22 mouse cellular contexts compared by ENCODE assay signal in the genomic region with DNA sequence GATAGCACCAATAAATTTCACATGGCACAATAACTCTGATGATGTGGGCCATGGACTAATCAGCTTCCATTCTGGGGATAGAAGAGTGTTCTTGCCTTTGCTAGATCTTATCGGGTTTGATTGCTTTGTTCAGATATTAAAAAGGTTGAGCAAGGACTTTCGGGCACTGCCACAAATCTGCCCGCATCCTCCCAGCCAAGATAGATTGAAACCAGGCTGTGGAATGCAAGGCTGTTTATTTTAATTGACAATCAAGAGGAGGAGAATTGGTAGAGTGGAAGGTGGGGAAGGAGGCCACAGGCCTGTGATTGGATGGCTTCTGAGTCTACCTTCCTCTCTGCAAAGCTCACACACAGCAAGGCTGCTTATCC.
DNase-seq lines count a peak whose midpoint lies in the region; TF ChIP-seq lines count a peak whose summit lies in the region.
"Had no signal": no experiment of that assay in that cellular context is flagged by ENCODE, and none has a peak within 500 bp of the region (broad histone marks: within the 10 kb centered on the region; RNA-seq: fewer than 3 reads in every experiment).

No protein-coding gene starts in this region.

- no peak for TF ChIP-seq CTCF in heart, adult 2 months (IDR thresholded peaks at IDR 0.05)
- no peak for TF ChIP-seq CTCF in layer of hippocampus, adult 2 months (conservative IDR thresholded peaks at IDR 0.05)

- WGBS in heart, adult 2 months, result 81% methylated on average over 3 of the region's 3 CpGs

- no peak for TF ChIP-seq EP300 in heart, adult 2 months (IDR thresholded peaks at IDR 0.05; ENCODE audit: insufficient read depth, low read depth, low read length)

- no peak overlapping the region for H3K4me3 ChIP-seq in heart, adult 2 months
- H3K4me3 ChIP-seq in layer of hippocampus, adult 2 months, result no peak overlapping the region
- H3K4me3 ChIP-seq: embryonic facial prominence, embryonic 10.5 days; embryonic facial prominence, embryonic 15.5 days; forebrain, embryonic 15.5 days; gastrocnemius, adult 2 months; heart, embryonic 13.5 days; hindbrain, embryonic 15.5 days; intestine, embryonic 15.5 days; kidney, embryonic 15.5 days; midbrain, embryonic 12.5 days; myocyte; neural tube, embryonic 12.5 days had no signal

- H3K79me2 ChIP-seq in heart, adult 2 months (replicated peaks; ENCODE audit: control insufficient read depth, insufficient read depth, low read length), result no peaks in the 10 kb centered on the region

- no peak overlapping the region for H3K9ac ChIP-seq in heart, adult 2 months (ENCODE audit: low read depth, low read length)
- H3K9ac ChIP-seq: embryonic facial prominence, embryonic 15.5 days; forebrain, embryonic 15.5 days; heart, embryonic 13.5 days; hindbrain, embryonic 15.5 days; intestine, embryonic 15.5 days; kidney, embryonic 15.5 days; midbrain, embryonic 12.5 days; neural tube, embryonic 12.5 days had no signal

- peak; percentile 65 for DNase-seq in heart, adult 11 months
- DNase-seq in heart, adult 2 months, result no peak
- no peak for DNase-seq in layer of hippocampus, adult 2 months (ENCODE audit: low spot score in 2 of 2)
- DNase-seq in layer of hippocampus, postnatal 10 days (ENCODE audit: low spot score in 2 of 2), result no peak
- peak; percentile 51 for DNase-seq in MN1 (ENCODE audit: low spot score)
- peak; percentile 35 for DNase-seq in forelimb bud, embryonic 11.5 days (ENCODE audit: low read depth, low spot score)
- no peak for DNase-seq in left cerebral cortex, postnatal 4 days
- DNase-seq in spleen, adult 12 weeks (ENCODE audit: low spot score), result no peak
- DNase-seq: thymus, adult 18-20 months; thymus, postnatal 25 days had no signal

- no peak for TF ChIP-seq POLR2A in heart, adult 2 months (IDR thresholded peaks at IDR 0.05; ENCODE audit: insufficient read depth, low read depth, low read length)

- H3K4me1 ChIP-seq in heart, adult 2 months (ENCODE audit: control insufficient read depth, insufficient read depth, low read length), result peaks cover 9% of the 10 kb centered on the region

- H3K36me3 ChIP-seq in heart, adult 2 months (ENCODE audit: control insufficient read depth, insufficient read depth, low read length), result no peaks in the 10 kb centered on the region
- H3K36me3 ChIP-seq: embryonic facial prominence, embryonic 10.5 days; embryonic facial prominence, embryonic 15.5 days; forebrain, embryonic 15.5 days; heart, embryonic 13.5 days; hindbrain, embryonic 15.5 days; intestine, embryonic 15.5 days; kidney, embryonic 15.5 days; midbrain, embryonic 12.5 days; neural tube, embryonic 12.5 days had no signal

- no peaks in the 10 kb centered on the region for H3K27me3 ChIP-seq in heart, adult 2 months (ENCODE audit: control insufficient read depth, insufficient read depth, low read length)
- H3K27me3 ChIP-seq: embryonic facial prominence, embryonic 15.5 days; forebrain, embryonic 15.5 days; hindbrain, embryonic 15.5 days; intestine, embryonic 15.5 days; neural tube, embryonic 12.5 days had no signal

- H3K27ac ChIP-seq in heart, adult 2 months, result no peak overlapping the region
- peak overlapping the region; percentile 2; the same call in 1 of the 2 replicates for H3K27ac ChIP-seq in layer of hippocampus, adult 2 months
- H3K27ac ChIP-seq: embryonic facial prominence, embryonic 10.5 days; embryonic facial prominence, embryonic 15.5 days; forebrain, embryonic 15.5 days; gastrocnemius, adult 2 months; heart, embryonic 13.5 days; intestine, embryonic 15.5 days; kidney, embryonic 15.5 days; neural tube, embryonic 12.5 days; stomach, postnatal 0 days had no signal

- intact Hi-C loops in heart, adult 2 months (cut with DNase I), result loop anchor here (5.0 kb wide), 2 partner anchors 34 to 109 kb away; a partner anchor contains a TSS
- intact Hi-C loops in left cerebral cortex, postnatal 4 days (cut with DNase I), result no loop called here

Comparison
In these comparisons a context has a peak if more than half of its experiments do, and no peak if none do; other contexts are left out.
1. DNase-seq: peak in heart, adult 11 months (single experiment), MN1 (single experiment) and forelimb bud, embryonic 11.5 days (single experiment); none in heart, adult 2 months (0 of 2), layer of hippocampus, adult 2 months (0 of 2), layer of hippocampus, postnatal 10 days (0 of 2), left cerebral cortex, postnatal 4 days (single experiment) and spleen, adult 12 weeks (single experiment).